Mouse (Mus musculus) small intestine, adult 2 months (tissue): ENCODE results near the gene B3gat2. TPM values are rescaled to one million over a fixed set of nuclear protein-coding genes. Genes with fewer than 3 reads are reported as not detected.

ENCODE experiments used
- H3K27ac ChIP-seq: fragments of 200-500 bp; 2 replicates; pipeline ENCODE4 v1.5.1; 2012; ENCODE audit warnings: low read depth, low read length, control low read depth, inconsistent platforms; ENCODE audit not compliant: insufficient read depth
- H3K27me3 ChIP-seq: fragments of 200-500 bp; 2 replicates; pipeline ENCODE4 v1.6.1; 2012; ENCODE audit warnings: mild to moderate bottlenecking, moderate library complexity, low read length, inconsistent platforms; ENCODE audit not compliant: control insufficient read depth, insufficient read depth
- H3K36me3 ChIP-seq: fragments of 200-500 bp; 2 replicates; pipeline ENCODE4 v1.6.1; 2012; ENCODE audit warnings: mild to moderate bottlenecking, low read length, control low read depth, inconsistent platforms; ENCODE audit not compliant: control insufficient read depth, insufficient read depth
- H3K4me1 ChIP-seq: fragments of 200-500 bp; 2 replicates; pipeline ENCODE4 v1.6.1; 2012; ENCODE audit warnings: low read length, inconsistent platforms, mixed read lengths; ENCODE audit not compliant: control insufficient read depth, insufficient read depth, insufficient read length
- H3K4me3 ChIP-seq: fragments of 200-500 bp; 2 replicates; pipeline ENCODE4 v1.5.1; 2012; ENCODE audit warnings: low read depth, mild to moderate bottlenecking, control low read depth, inconsistent platforms, low read length, moderate library complexity
- CTCF ChIP-seq: fragments of 200-500 bp; IDR thresholded peaks from 2 replicates; pipeline ENCODE4 v1.5.1; 2012; ENCODE audit warnings: low read depth, mild to moderate bottlenecking, control low read depth, inconsistent platforms, low read length, moderate library complexity, mixed read lengths; ENCODE audit not compliant: insufficient replicate concordance, insufficient read length; ENCODE audit errors: extremely low read depth
- POLR2A ChIP-seq: fragments of 200-500 bp; IDR thresholded peaks from 2 replicates; pipeline ENCODE4 v1.6.1; 2012; ENCODE audit warnings: low read depth, mild to moderate bottlenecking, control low read depth, inconsistent platforms, low read length, moderate library complexity
- WGBS: fragments of 180-500 bp; shearing (Covaris S2); methylation state at CpG from one replicate; pipeline ENCODE4 v1.1.7; 2018; 5-methylcytosine and 5-hydroxymethylcytosine counted together
- polyA plus RNA-seq: library from polyadenylated mRNA; depleted of rRNA; stranded (reverse); fragments of >200 nt; gene quantifications from 2 replicates; pipeline ENCODE4 v1.2.3, GENCODE M21; 2012

The B3gat2 gene
- polyA plus RNA-seq, 1 experiment: not detected

- Histone ChIP-seq H3K4me1 (no peaks in the 10 kb centered on the region), H3K36me3 (no peaks in the 10 kb centered on the region; the same call in 1 of the 2 replicates), H3K27me3 (no peaks in the 10 kb centered on the region), H3K4me3 (no peak overlapping the region), H3K27ac (no peak overlapping the region)
- no peak for TF ChIP-seq POLR2A
- no peak for TF ChIP-seq CTCF
- WGBS: 36% methylated on average over 4 of the region's 4 CpGs
These were observed 75.1 kb downstream of the B3gat2 start for GRCm38 (mm10) chr1:23836630-23837029.

GRCm38 (mm10) chr1:23840924-23841323 is 79.4 kb downstream of the B3gat2 start:
- no peaks in the 10 kb centered on the region for H3K27me3 ChIP-seq
- no peak overlapping the region for H3K4me3 ChIP-seq
- H3K4me1 ChIP-seq: no peaks in the 10 kb centered on the region
- H3K36me3 ChIP-seq: peaks cover 13% of the 10 kb centered on the region
- no peak overlapping the region for H3K27ac ChIP-seq
- no peak for TF ChIP-seq POLR2A
- TF ChIP-seq CTCF: no peak

DNA sequence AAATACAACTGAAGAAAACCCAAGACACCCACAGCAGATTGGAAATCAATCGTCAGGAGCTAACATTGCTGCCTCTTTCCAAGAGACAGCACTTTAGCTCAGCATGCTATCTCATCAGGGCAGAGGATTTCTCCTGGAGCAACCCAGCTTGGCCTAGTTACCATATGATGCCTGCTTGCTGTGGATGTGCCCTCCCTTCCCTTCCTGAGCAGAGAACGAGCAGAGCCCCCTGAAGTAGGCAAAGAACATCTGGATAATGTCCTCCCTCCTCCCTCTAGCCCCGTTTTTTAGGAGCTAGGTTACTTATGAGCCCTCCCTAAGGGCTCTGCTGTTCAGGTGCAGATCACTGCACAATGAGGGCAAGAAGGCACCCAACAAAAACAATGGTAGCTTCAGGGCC is 81.1 kb downstream of the B3gat2 start:
- no peaks in the 10 kb centered on the region for H3K27me3 ChIP-seq
- no peak overlapping the region for H3K27ac ChIP-seq
- H3K4me1 ChIP-seq: no peaks in the 10 kb centered on the region
- 91% methylated on average over 3 of the region's 3 CpGs for WGBS
- no peak overlapping the region for H3K4me3 ChIP-seq
- H3K36me3 ChIP-seq: peaks cover 25% of the 10 kb centered on the region
- TF ChIP-seq CTCF (no peak), POLR2A (no peak)

DNA sequence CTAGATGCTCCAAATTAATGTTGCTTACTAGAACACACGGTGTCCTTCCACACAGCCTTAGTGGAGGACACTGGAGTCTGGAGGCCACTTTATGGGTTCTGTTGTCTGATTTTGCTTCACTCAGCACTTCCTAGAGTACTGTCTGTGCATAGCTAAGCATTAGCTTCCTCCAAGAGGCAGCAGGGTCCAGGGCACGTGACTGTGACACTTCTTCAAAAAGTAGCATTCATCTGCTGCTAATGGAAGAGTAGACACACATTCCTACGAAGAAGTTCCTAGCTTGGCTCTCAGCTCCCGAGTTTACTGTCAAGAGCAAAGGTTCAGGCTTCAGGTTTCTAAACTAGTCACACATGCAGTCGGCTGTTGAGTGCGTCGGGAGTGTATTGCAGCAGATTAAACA is 82.2 kb downstream of the B3gat2 start:
- WGBS: 85% methylated on average over 7 of the region's 7 CpGs
- H3K27me3 ChIP-seq: no peaks in the 10 kb centered on the region
- no peak for TF ChIP-seq POLR2A
- TF ChIP-seq CTCF: no peak
- no peak overlapping the region for H3K27ac ChIP-seq
- no peaks in the 10 kb centered on the region for H3K4me1 ChIP-seq
- H3K4me3 ChIP-seq: no peak overlapping the region
- H3K36me3 ChIP-seq: peaks cover 32% of the 10 kb centered on the region

- no peak overlapping the region for H3K27ac ChIP-seq
- H3K36me3 ChIP-seq: peaks cover 35% of the 10 kb centered on the region
- WGBS: 92% methylated on average over 10 of the region's 10 CpGs
- no peaks in the 10 kb centered on the region for H3K27me3 ChIP-seq
- H3K4me1 ChIP-seq: no peaks in the 10 kb centered on the region
- TF ChIP-seq POLR2A (no peak), CTCF (no peak)
- H3K4me3 ChIP-seq: no peak overlapping the region
These were observed 83.5 kb downstream of the B3gat2 start for GRCm38 (mm10) chr1:23845007-23845406.

DNA sequence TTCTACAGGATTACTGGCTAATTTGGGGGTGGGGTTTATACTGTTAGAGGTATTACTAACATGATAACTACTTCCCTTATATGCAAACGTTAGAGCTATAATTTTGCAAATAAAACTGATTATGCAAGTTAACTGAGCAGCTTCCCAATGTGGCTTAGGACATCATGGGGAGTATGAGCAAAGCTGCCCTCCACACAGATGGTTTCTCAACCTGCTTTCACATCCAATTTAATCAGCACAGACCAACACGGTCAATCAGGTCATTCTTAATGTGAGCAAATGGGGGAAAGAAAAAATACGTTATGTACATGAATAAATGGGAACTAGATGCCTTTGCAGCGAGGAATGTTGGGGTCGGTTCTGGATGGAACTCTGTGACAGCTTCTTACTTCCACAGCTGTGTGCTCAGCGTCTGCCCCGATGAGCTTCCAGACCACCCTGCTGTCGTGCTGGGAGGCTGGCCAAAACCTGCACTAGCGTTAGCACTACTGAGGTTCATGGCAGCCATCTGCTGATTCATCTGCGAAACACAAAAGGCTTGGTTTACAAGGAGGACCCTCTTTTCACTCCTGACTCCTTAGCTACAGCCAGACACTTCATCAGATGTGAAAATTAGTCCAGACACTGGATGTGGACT is 84.6 kb downstream of the B3gat2 start:
- WGBS: 77% methylated on average over 10 of the region's 10 CpGs
- no peak overlapping the region for H3K27ac ChIP-seq
- H3K4me3 ChIP-seq: no peak overlapping the region
- H3K4me1 ChIP-seq: no peaks in the 10 kb centered on the region
- TF ChIP-seq POLR2A (no peak), CTCF (no peak)
- peaks cover 37% of the 10 kb centered on the region for H3K36me3 ChIP-seq
- no peaks in the 10 kb centered on the region for H3K27me3 ChIP-seq

DNA sequence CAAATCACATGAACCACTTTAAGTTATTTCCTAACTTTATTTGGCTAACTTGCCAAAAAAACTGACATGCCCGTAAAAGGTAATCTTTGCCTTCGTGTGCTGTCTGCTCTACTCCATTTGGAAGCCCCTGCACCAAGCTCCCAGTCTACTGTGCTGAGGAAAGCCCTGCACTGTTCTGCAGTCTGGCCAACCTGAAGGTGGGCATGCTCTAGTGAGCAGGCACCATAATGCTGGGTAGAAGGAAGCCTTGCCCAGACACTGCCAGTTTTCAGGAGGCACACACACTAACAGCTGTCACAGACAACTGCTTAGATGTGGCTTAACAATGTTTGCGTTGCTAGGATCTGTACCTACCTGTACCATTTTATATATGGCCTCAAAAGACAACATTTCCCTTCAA is 94.1 kb downstream of the B3gat2 start:
- H3K36me3 ChIP-seq: peaks cover 41% of the 10 kb centered on the region
- H3K27me3 ChIP-seq: no peaks in the 10 kb centered on the region
- no peak overlapping the region for H3K4me3 ChIP-seq
- no peak overlapping the region for H3K27ac ChIP-seq
- no peak for TF ChIP-seq CTCF
- no peak for TF ChIP-seq POLR2A
- 93% methylated on average over 3 of the region's 3 CpGs for WGBS
- H3K4me1 ChIP-seq: peaks cover 1% of the 10 kb centered on the region; the same call in 1 of the 2 replicates

GRCm38 (mm10) chr1:23860944-23861343 is 99.4 kb downstream of the B3gat2 start:
- Histone ChIP-seq H3K4me1 (peaks cover 2% of the 10 kb centered on the region; the same call in 1 of the 2 replicates), H3K27me3 (no peaks in the 10 kb centered on the region), H3K36me3 (peaks cover 32% of the 10 kb centered on the region), H3K27ac (no peak overlapping the region), H3K4me3 (no peak overlapping the region)
- TF ChIP-seq CTCF (no peak), POLR2A (no peak)
- WGBS: 31% methylated on average over 2 of the region's 2 CpGs
